Mouse (Mus musculus): Measurements from ENCODE around the gene Ubl4b. TPM values are rescaled to one million over a fixed set of nuclear protein-coding genes. Genes with fewer than 3 reads are reported as not detected.

Gene Ubl4b
- polyA plus RNA-seq, 1 experiment from 2014 or later: not detected

DNA sequence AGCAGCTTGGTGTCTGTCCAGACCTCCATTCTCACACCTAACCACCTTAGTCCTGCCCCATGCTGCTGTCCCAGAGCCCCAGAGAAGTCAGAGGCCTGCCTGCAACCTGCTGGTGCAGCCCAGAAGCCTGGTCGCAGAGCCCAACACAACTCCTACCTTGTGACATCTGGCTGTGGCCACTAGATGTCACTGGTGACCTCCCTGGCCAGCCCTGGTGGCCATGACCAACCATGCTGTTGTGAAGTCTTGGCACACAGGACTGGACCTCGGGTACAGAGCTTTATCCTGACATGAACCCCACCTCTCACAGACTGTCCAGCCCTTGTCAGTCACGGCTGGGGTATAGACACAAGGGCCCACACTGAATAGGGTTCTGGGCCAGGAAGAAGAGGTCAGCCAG lies 4.3 kb upstream of the Ubl4b start:
- Histone ChIP-seq H3K27me3 (ENCODE audit: control insufficient read depth, insufficient read depth, low read length) (no peaks in the 10 kb centered on the region), H3K4me3 (ENCODE audit: low read depth, low read length) (no peak overlapping the region), H3K9ac (replicated peaks; ENCODE audit: low read depth, low read length) (no peak overlapping the region), H3K4me2 (replicated peaks; ENCODE audit: low read depth, low read length) (no peak overlapping the region), H3K36me3 (ENCODE audit: control insufficient read depth, insufficient read depth, low read length) (no peaks in the 10 kb centered on the region), H3K27ac (ENCODE audit: low read length) (no peak overlapping the region), H3K9me3 (ENCODE audit: control insufficient read depth, low read depth, low read length) (no peaks in the 10 kb centered on the region), H3K4me1 (ENCODE audit: control insufficient read depth, insufficient read depth, low read length) (no peaks in the 10 kb centered on the region)
- peak; percentile 62 for ATAC-seq (ENCODE audit: insufficient number of reproducible peaks, insufficient read depth, low FRiP score, low read depth)
- WGBS: 15% methylated on average over 3 of the region's 3 CpGs

DNA sequence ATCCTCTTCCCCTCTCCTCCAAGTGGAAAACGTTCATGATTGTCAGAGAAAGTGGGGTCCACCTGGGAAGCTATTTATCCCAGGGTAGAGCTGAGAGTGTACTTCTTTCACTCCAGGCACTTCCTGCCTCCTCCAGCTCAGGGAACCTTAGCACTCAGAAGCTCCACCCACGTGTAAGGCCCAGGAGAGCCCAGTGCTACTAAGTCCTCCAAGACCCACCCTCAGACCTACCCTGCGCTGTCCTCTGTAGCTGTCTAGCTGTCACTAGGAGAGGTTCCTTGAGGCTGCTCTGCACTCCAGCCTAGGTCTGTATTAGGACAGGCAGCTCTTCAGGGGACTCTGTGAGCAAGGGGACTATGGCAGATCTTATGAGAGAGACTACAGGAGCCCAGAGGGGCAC lies 3.9 kb upstream of the Ubl4b start:
- ATAC-seq (ENCODE audit: insufficient number of reproducible peaks, insufficient read depth, low FRiP score, low read depth): no peak

DNA sequence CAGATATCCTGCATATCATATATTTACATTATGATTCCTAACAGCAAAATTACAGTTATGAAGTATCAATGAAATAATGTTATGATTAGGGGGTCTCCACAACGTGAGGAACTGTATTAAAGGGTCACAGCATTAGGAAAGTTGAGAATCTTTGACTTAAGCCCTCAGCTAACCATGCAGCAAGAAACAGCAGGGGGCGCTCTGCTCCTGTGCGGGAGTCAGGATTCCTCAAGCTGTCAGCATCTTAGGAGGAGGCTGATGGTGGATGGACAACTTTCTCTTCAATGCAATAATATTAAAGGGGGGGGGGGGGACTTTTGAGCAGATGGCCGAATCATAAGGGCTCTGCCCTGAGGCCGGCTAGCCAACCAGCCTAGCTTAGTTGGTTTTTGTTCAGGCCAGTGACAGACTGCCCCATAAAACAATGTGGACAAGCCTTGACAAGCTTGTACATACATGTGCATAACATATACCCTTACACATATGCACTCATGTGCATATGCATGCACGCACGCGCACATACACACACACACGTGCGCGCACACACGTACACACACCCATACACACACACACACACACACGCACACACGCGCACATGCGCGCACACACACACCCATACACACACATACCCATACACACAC lies 4.3 kb downstream of the Ubl4b start:
- no peak overlapping the region for H3K27ac ChIP-seq (ENCODE audit: low read length)
- no peak overlapping the region for H3K4me2 ChIP-seq (replicated peaks; ENCODE audit: low read depth, low read length)
- no peaks in the 10 kb centered on the region for H3K27me3 ChIP-seq (ENCODE audit: control insufficient read depth, insufficient read depth, low read length)
- WGBS: 75% methylated on average over 17 of the region's 17 CpGs
- no peak for ATAC-seq (ENCODE audit: insufficient number of reproducible peaks, insufficient read depth, low FRiP score, low read depth)
- H3K9me3 ChIP-seq (ENCODE audit: control insufficient read depth, low read depth, low read length): no peaks in the 10 kb centered on the region
- H3K4me1 ChIP-seq (ENCODE audit: control insufficient read depth, insufficient read depth, low read length): 0 out of 2 replicates have a peak, but pooled peaks cover 6% of the 10 kb centered on the region
- no peak overlapping the region for H3K4me3 ChIP-seq (ENCODE audit: low read depth, low read length)
- no peak overlapping the region for H3K9ac ChIP-seq (replicated peaks; ENCODE audit: low read depth, low read length)
- H3K36me3 ChIP-seq (ENCODE audit: control insufficient read depth, insufficient read depth, low read length): no peaks in the 10 kb centered on the region

More for the DNA sequence above, 3.9 kb upstream of the Ubl4b start:
- no peaks in the 10 kb centered on the region for H3K36me3 ChIP-seq (ENCODE audit: control insufficient read depth, insufficient read depth, low read length)
- H3K27me3 ChIP-seq (ENCODE audit: control insufficient read depth, insufficient read depth, low read length): no peaks in the 10 kb centered on the region
- H3K27ac ChIP-seq (ENCODE audit: low read length): no peak overlapping the region
- H3K4me2 ChIP-seq (replicated peaks; ENCODE audit: low read depth, low read length): no peak overlapping the region
- no peak overlapping the region for H3K4me3 ChIP-seq (ENCODE audit: low read depth, low read length)
- 29% methylated on average over 3 of the region's 3 CpGs for WGBS
- no peak overlapping the region for H3K9ac ChIP-seq (replicated peaks; ENCODE audit: low read depth, low read length)
- no peaks in the 10 kb centered on the region for H3K4me1 ChIP-seq (ENCODE audit: control insufficient read depth, insufficient read depth, low read length)
- no peaks in the 10 kb centered on the region for H3K9me3 ChIP-seq (ENCODE audit: control insufficient read depth, low read depth, low read length)

DNA sequence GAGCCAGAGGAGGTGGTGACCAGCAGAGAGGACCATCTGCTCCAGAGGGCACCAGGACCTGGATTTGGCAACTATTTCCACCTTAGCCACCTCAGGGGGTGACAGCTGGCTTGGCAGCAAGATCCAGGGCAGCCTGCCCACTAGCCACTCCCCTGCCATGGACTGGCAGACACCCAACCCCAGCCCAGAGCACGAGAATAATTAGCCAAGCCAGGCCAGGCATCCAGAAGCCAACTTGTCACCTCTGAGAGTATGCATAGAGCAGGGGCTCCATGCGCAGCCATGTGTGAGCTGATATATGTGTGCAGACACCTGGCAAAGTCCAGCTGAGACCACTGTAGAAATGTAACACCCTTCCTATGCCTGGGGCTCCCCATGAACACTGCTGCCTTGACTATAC lies 7.9 kb downstream of the Ubl4b start:
- Histone ChIP-seq H3K27ac (ENCODE audit: low read length) (no peak overlapping the region), H3K9ac (replicated peaks; ENCODE audit: low read depth, low read length) (no peak overlapping the region), H3K4me2 (replicated peaks; ENCODE audit: low read depth, low read length) (no peak overlapping the region), H3K4me1 (ENCODE audit: control insufficient read depth, insufficient read depth, low read length) (0 out of 2 replicates have a peak, but pooled peaks cover 6% of the 10 kb centered on the region), H3K9me3 (ENCODE audit: control insufficient read depth, low read depth, low read length) (no peaks in the 10 kb centered on the region), H3K36me3 (ENCODE audit: control insufficient read depth, insufficient read depth, low read length) (no peaks in the 10 kb centered on the region), H3K27me3 (ENCODE audit: control insufficient read depth, insufficient read depth, low read length) (no peaks in the 10 kb centered on the region), H3K4me3 (ENCODE audit: low read depth, low read length) (no peak overlapping the region)
- no peak for ATAC-seq (ENCODE audit: insufficient number of reproducible peaks, insufficient read depth, low FRiP score, low read depth)
- WGBS: 53% methylated on average over 2 of the region's 2 CpGs

DNA sequence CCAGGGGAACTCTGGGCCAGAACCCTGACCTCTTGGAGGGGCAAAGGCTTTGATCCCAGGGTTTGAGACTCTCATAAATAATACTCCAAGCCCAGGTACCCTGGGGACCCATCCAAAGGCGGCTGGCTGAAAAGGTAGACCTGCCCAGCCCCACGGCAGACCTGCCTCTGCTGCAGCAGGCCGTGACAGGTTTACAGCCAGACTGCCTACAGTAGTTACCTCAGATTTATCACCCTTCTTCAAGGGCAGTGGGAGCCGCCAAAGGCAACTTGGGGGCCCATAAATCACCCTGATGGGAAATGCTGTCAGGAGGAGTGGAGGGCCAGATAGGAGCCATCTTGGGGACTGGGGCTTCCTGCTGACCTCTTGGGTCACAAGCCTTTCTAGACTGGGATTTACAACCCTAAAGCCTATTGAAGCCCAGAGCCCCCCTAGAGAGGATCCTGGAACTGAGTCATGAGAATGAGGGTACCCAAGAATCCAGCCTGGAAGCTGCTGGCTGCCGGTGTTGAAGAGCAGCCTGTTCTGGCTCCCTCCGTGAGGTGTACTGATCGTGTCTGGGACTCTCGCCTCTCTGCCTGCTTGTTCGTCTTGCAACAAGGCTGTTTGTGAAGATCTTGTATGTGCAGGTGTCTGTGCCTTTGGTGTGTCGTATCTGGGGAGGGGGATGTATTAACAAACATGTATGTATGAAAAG lies 9.0 kb downstream of the Ubl4b start:
- Histone ChIP-seq H3K36me3 (ENCODE audit: control insufficient read depth, insufficient read depth, low read length) (no peaks in the 10 kb centered on the region), H3K4me3 (ENCODE audit: low read depth, low read length) (no peak overlapping the region), H3K27me3 (ENCODE audit: control insufficient read depth, insufficient read depth, low read length) (no peaks in the 10 kb centered on the region), H3K4me2 (replicated peaks; ENCODE audit: low read depth, low read length) (no peak overlapping the region), H3K9ac (replicated peaks; ENCODE audit: low read depth, low read length) (no peak overlapping the region), H3K9me3 (ENCODE audit: control insufficient read depth, low read depth, low read length) (no peaks in the 10 kb centered on the region), H3K4me1 (ENCODE audit: control insufficient read depth, insufficient read depth, low read length) (0 out of 2 replicates have a peak, but pooled peaks cover 6% of the 10 kb centered on the region), H3K27ac (ENCODE audit: low read length) (no peak overlapping the region)
- no peak for ATAC-seq (ENCODE audit: insufficient number of reproducible peaks, insufficient read depth, low FRiP score, low read depth)
- 50% methylated on average over 10 of the region's 10 CpGs for WGBS

DNA sequence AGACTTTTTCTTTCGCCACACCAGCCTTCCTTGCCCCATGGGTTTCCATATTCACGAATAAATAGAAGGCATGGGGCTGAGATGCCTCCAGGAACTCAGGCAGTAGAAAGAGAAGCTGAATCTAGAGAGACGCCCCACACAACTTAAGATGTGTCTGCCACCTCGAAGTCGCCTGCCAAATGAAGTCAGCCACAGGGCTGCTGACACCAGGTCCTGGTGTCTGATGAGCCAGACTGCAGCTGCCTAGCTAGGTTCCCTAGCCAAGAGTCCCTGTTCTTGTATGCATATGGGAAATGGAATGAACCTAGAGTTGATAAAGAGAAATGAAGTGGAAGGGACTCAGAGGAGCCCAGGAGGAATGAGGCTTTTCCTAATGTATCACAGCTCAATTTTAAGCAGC lies 9.6 kb downstream of the Ubl4b start:
- 62% methylated on average over 5 of the region's 5 CpGs for WGBS
- ATAC-seq (ENCODE audit: insufficient number of reproducible peaks, insufficient read depth, low FRiP score, low read depth): no peak
- Histone ChIP-seq H3K4me1 (ENCODE audit: control insufficient read depth, insufficient read depth, low read length) (0 out of 2 replicates have a peak, but pooled peaks cover 6% of the 10 kb centered on the region), H3K4me3 (ENCODE audit: low read depth, low read length) (no peak overlapping the region), H3K36me3 (ENCODE audit: control insufficient read depth, insufficient read depth, low read length) (no peaks in the 10 kb centered on the region), H3K27me3 (ENCODE audit: control insufficient read depth, insufficient read depth, low read length) (no peaks in the 10 kb centered on the region), H3K9ac (replicated peaks; ENCODE audit: low read depth, low read length) (no peak overlapping the region), H3K27ac (ENCODE audit: low read length) (no peak overlapping the region), H3K9me3 (ENCODE audit: control insufficient read depth, low read depth, low read length) (no peaks in the 10 kb centered on the region), H3K4me2 (replicated peaks; ENCODE audit: low read depth, low read length) (no peak overlapping the region)

DNA sequence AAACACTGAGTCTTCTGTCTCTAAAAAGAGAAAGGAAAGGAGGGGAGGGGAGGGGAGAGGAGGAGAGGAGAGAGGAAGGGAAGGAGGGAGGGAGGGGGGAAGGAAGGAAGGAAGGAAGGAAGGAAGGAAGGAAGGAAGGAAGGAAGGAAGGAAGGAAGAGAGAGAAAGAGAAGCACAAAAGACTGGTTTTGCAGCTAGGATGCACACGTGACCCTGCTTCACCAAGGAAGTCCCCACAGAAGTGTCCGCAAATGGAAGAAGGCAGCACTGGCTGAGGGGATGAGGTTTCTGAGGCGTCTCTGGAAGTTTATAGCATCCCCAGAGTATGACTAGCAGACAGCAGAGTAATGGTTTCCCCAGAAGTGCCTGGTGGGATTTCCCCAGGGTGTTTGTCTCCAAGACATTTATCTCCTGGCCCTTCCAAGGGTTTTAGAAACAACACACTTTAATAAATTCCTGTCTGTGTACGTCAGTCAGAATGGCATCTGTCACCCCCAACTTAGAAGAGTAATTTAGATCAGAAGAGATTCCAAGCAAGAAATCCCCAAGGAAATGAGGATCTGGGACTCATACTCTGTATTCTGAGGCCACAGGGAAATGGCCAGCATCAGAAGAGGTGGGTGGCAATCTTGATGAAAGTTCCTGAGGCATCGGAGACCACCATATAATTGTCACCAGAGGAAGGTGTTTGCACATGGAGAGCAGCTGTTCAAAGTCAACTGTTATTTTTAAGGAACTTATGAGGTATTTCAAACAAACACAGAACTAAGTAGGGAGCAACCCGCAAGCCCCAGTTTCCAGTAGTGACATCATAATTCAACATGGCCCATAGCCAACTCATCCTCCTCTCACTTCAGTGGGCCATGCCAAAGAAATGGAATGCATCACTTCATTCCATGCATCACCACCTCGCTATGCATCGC lies 11.5 kb downstream of the Ubl4b start:
- no peak for ATAC-seq (ENCODE audit: insufficient number of reproducible peaks, insufficient read depth, low FRiP score, low read depth)
- no peak overlapping the region for H3K4me3 ChIP-seq (ENCODE audit: low read depth, low read length)
- no peaks in the 10 kb centered on the region for H3K36me3 ChIP-seq (ENCODE audit: control insufficient read depth, insufficient read depth, low read length)
- no peak overlapping the region for H3K27ac ChIP-seq (ENCODE audit: low read length)
- H3K4me2 ChIP-seq (replicated peaks; ENCODE audit: low read depth, low read length): no peak overlapping the region
- no peaks in the 10 kb centered on the region for H3K4me1 ChIP-seq (ENCODE audit: control insufficient read depth, insufficient read depth, low read length)
- no peaks in the 10 kb centered on the region for H3K9me3 ChIP-seq (ENCODE audit: control insufficient read depth, low read depth, low read length)
- no peaks in the 10 kb centered on the region for H3K27me3 ChIP-seq (ENCODE audit: control insufficient read depth, insufficient read depth, low read length)
- 64% methylated on average over 8 of the region's 8 CpGs for WGBS
- no peak overlapping the region for H3K9ac ChIP-seq (replicated peaks; ENCODE audit: low read depth, low read length)

DNA sequence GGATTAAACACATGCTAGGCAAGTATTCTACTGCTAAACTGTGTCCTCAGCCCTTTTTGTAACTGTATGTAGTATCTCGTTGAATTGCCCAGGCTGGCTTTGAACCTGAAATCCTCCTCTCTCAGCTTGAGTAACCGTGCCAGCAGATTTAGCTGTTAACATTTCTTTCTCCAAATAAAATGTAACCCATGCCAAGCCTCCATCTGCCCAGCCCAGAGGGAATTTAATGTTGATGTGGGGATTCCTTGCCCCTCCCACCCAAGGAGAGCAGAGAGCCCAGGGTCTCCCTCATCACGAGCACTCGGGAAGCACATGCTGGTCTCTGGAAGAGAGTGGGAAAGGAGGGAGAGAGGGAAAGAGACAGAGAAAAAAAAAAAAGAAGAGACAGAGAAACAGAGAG lies 12.3 kb downstream of the Ubl4b start:
- H3K27me3 ChIP-seq (ENCODE audit: control insufficient read depth, insufficient read depth, low read length): no peaks in the 10 kb centered on the region

More for the DNA sequence above, 12.3 kb downstream of the Ubl4b start:
- ATAC-seq (ENCODE audit: insufficient number of reproducible peaks, insufficient read depth, low FRiP score, low read depth): no peak
- whole genome bisulfite sequencing: 56% methylated on average over 4 of the region's 4 CpGs
- Histone ChIP-seq H3K4me2 (replicated peaks; ENCODE audit: low read depth, low read length) (no peak overlapping the region), H3K4me1 (ENCODE audit: control insufficient read depth, insufficient read depth, low read length) (no peaks in the 10 kb centered on the region), H3K27ac (ENCODE audit: low read length) (no peak overlapping the region), H3K9me3 (ENCODE audit: control insufficient read depth, low read depth, low read length) (no peaks in the 10 kb centered on the region), H3K36me3 (ENCODE audit: control insufficient read depth, insufficient read depth, low read length) (no peaks in the 10 kb centered on the region), H3K4me3 (ENCODE audit: low read depth, low read length) (no peak overlapping the region), H3K9ac (replicated peaks; ENCODE audit: low read depth, low read length) (no peak overlapping the region)
